Mouse (Mus musculus) testis, postnatal 14 days (tissue): ENCODE data around the gene Slc16a11.
"Not testable (repeated sequence)": the region's sequence is repeated elsewhere in the genome, so short reads cannot be mapped to it uniquely, and the experiment has no call there.

Source experiments
- DNase-seq: peaks from one replicate; pipeline ENCODE4 v3.0.0; 2021; ENCODE audit warnings: low spot score

The Slc16a11 gene

DNA sequence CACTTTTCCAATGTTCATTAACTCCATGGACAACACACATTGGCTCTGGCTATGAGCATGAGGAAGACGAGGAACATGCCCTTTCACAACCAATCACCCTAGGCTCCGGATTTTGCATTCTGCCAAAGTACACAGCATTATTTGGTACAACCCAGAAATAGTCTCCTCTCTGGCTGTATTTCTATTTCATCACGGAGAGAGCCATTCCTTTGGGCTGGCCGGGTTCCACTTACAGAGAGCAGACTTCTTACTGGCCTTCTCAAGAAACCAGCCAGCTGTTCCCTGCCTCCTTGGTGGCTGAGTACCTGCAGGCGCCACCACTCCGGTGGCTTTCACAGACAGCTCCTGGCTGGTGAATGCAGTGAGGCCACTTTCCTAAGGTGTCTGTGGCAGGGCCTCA is at the start of gene Slc16a11:
TSS of gene Slc16a11 (plus strand) at position 330 of the 400 bp plus-strand sequence.
- no peak for DNase-seq

DNA sequence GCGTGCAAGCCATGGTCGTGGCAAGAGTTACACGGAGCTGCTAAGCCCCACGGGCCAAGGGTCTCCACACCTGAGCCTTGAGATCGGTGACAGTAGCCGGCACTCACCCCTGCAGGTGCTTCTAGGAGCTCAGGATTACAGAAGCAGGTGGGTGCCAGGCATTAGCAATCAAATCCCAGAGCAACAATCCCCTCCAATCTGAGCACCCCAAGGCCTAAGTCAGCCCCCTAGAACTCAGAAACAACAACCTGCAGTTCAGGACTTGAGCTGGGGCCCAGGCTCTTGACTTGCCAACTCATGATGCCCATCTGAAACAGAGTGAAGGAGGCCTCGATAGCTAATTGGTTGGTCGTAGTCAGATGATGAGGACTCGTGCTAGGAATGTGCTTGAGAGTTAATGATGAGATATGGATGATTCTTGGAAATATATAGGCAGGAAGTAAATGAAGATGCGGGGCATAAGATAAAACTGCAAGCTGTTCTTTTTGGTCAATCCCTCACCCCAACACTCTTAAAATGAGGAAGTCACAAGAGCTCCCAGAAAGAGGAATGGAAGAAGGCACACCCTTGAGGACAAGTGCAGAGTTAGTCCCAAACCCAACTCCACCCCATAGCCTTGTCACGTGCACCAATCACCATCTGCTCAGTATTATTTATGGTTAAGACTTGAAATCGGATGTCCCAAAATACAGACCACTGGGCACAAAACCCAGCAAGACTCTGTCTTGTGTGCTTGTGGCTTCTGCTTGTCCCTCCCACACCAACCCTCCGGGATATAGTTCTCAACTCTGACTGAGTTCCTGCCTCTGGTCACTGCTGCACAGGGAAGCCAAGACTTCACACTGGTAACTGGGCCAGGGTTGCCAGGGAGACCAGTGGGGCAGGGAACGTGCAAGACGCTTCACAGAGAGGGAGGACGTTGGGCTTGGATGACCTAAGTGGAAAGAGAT is 46.3 kb upstream of the Slc16a11 start:
- no peak for DNase-seq

DNA sequence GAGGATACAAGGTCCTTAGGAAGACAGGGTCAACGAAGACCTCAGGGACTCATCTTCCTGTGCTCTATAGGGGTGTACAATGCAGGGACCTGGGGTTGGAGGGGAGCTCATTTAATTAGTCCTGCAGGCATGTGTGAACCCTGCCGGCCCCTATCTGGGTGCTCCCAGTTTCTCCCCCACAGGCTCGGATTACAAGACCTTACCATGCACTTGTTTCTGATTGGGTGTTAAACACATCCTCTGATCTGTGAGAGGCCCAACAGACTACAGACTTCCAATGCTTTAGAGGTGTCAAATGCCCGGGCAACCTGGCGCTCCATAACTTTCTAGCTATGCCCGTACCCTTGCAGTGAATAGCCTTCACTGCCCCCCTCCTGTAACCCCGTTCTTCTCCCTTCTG is 44.4 kb upstream of the Slc16a11 start:
- no peak for DNase-seq

DNA sequence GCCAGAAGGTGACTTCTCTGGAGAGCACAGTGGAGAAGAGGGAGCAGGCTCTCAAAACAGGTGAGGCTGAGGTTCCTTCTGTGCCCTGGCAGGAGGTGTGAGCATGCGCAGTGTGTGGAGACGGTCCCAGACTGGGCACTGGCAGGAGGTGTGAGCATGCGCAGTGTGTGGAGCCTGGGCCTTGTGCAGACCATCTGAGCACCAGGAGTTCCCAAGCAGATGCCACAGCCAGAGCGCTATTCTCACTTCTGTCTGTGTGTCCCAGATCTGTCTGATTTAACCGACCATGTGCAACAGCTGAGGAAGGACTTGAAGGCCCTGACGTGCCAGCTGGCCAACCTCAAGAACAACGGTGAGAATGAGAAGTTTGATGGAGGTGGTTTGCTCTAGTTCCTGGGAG is 43.1 kb upstream of the Slc16a11 start:
- DNase-seq = not testable (repeated sequence)

DNA sequence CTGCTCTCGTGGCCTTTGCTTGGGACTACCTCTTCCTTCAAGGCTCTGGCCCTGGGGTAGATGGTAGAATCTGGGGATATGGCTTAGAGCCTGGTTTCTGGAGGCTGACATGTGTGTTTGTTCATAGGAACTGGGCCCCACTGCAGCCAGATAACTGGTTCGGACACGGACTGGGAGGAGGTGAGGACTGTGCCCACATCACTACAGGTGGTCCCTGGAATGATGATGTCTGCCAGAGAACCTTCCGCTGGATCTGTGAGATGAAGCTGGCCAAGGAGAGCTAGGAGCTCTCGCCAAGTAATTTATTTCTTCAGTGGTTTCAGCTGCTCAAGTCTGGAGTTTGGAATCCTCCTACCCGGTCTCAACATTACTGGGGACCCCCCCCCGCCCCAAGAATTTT is 42.3 kb upstream of the Slc16a11 start:
- DNase-seq = no peak

DNA sequence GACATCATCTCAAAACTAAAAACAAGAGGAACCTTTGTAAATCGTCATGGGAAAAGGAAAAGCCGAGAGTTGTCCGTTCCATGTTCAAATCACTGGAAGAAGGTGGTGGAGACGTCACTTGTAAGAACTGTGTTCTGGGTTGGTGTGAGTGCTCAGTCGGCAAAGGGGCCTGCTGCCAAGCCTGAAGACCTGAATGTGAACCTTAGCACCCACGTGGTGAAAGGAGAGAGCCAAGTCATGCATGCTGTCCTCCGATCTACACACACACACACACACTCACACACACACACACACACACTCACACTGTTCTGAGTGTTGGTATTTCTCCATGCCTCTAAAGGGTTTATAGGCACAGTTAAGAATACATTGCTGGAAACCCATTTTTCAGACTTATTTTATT is 41.4 kb upstream of the Slc16a11 start:
- no peak for DNase-seq

DNA sequence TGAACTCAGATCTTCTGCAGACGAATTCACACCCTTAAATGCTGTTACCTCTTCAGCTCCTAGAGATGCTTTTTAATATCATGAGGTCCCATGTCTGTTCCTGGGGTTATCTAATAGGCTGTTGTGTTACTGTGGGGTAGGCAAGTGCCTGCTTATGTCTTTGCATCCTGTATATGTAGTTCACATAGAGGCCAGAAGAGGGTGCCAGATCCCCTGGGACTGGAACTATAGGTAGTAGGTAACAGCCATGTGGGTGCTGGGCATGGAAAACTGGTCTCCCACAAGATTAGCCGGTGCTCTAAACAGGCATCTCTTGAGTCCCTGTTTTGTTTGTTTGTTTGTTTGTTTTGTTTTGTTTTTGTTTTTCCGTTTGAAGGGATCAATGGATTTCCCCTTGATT is 40.7 kb upstream of the Slc16a11 start:
- no peak for DNase-seq

DNA sequence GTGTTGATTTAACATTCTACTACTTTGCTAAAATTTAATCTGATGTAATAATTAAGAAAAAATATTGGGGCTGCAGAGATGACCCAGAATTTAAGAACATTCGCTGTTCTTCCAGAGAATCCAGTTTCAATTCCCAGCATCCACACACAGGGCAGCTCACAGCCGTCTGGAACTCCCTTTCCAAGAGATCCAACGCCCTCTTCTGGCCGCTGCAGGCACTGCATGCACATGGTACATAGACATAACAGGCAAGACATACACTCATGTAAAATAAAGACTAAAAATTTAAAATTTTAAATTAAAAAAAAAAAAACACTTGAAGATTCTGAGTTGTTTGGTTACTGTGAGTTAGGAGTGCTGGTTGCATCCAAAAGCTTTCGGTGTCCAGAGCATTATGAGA is 40.3 kb upstream of the Slc16a11 start:
- DNase-seq = peak; percentile 75

DNA sequence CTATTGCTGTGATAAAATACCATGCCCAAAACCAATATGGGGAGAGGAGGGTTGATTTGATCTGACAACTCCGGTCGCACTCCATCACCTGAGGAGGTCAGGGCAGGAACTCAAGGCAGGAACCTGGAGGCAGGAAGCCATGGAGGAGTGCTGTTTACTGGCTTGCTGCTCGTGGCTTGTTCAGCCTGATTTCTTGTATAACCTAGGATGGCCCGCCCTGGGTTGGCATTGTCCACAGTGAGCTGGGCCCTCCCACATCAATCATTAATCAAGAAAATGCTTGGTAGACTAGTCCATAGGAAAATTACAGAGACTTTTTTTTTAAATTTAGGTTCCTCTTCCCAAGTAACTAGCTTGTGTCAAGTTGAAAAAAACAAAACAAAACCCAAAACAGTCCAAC is 38.1 kb upstream of the Slc16a11 start:
- no peak for DNase-seq

DNA sequence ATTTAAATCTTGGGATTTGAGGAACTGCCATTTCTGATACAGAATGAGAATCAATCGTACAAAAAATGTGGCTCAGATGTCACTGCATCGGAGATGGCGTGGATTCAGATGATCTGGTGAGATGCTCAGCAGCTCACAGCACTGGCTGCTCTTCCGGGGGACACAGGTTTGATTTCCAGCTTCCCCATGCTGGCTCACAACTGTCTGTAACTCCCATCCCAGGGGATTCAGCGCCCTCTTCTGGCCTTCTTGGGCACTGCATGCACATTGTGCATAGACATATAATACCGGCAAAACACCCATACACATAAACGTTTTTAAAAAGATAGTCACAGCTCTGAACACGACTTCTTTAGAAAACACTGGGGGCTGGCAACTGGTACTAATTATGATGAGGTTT is 34.9 kb upstream of the Slc16a11 start:
- DNase-seq = peak; percentile 48

DNA sequence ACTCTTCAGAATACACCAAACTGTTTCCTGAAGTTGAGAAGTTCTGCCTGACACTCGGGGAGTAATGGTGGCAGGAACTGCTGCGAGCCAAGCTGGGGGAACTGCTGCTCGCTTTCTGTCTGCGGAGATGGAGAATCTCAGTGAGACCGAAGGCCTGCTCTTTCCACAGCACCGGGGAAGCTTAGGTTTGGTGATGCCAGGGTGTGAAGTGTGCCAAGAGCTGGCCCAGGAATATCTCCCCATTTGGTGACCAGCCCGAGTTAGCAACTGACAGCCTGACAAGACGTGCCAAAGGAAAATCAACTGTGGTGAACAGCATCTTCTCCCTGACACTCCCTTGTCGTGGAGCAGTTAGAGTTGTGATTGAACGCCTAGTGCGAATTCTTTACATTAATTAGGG is 34.2 kb upstream of the Slc16a11 start:
- no peak for DNase-seq

DNA sequence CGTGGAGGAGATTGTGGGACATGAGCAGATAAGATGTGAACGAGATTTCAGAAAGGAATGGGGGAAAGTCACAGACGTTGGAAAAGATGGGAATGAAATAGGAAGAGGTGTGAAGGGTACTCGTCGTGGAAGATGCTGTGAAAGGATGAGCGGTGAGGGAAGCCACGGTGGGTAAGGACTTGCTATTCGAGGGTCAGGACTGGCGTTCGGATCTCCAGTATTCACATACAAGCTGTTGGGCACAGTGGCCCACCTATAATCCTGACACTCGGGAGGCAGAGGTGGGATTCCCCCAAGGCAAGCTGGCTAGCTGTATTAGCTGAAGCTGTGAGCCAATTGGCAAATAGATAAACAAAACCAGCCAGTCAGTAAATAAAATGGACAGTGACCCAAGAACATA is 33.8 kb upstream of the Slc16a11 start:
- DNase-seq = no peak

DNA sequence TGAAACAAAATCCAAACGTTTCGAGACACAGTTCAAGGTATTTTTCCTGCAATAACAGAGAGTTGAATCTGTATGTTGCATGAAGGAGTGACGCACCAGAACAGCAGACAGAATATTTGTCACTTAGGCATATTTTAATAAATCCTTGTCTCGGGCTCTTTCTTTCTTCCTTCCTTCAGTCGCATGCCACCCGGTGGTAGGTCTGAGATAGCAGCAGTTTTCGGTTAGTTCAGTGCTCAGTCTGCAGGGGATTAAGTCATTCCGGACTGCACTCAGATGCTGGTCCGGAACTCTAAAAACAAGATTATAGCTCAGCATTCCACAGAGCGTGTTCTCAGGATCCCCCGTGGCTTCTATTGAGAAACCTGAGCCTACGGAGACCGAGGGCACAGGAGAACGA is 33.2 kb upstream of the Slc16a11 start:
- DNase-seq = no peak

DNA sequence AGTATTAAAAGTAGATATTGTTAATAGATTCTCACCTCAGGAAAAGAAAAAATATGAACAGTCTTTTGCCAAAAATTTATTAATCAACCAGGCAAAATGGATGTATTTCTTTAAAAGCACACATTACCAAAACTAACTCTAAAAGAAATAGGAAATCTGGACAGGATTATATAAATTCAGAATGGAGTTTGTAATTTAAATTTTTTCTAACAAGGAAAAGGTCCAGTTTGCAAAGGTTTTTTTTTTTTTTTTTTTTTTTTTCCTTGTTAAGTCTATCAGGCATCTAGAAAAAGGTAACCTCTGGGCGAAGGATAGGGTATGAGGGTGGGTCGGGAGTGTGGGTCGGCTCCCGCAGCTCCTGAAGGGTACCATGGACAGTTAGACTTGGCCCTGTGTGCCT is 32.1 kb upstream of the Slc16a11 start:
- DNase-seq = no peak

DNA sequence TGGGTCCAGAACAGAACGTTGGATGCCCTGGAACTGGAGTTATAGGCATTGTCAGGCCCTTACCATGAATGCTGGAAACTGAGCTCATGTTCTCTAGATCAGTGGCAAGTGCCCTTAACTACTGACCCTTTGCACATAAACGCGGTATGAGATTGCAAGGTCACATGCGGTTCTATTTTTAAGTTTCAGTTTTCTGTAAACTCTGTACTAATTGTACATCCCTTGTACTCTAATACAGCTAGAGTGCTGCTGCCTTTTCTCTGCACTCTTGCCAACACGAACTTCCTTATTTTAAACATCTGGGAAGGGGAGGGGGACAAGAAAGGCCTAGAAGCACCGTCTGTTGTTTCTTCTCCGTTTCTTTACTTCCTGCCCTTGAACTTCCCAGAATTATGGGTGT is 27.4 kb upstream of the Slc16a11 start:
- no peak for DNase-seq

DNA sequence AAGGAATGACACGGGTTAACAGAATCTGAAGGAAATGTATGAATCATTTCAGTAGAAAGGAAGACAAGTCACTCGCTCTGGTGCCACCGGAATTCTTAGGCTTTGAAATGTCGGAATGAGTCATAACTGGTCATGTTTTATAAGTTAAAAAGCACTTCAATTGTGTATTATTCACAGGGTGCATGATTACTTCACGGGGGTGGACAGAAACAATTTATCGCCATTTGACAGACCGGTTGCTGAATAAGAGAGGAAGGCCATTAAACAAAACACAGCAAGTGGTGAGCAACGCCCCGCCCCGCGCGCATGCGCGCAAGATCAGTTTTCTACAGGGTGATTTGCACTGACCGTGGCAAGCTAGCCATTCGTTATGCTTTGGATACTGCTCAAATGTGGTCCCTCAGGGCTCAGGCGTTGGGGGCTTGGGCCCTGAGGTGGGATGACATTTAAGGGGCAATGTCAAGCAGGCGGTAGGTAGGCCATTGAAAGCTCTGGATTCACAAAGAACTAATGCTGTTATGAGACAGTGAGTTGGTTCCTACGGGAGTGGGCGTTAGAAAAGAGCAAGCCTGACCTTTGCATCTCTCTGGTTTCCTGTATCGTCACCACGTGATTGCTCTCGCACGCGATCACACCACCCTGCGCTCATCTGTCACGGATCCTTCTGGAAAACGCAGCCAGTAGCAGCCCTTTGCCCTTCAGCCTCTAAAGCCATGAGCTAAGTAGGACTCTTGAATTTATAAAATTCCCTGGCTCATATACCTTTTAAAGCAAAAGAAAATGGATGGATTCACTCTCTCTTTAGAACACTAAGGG is 23.0 kb upstream of the Slc16a11 start:
- no peak for DNase-seq

DNA sequence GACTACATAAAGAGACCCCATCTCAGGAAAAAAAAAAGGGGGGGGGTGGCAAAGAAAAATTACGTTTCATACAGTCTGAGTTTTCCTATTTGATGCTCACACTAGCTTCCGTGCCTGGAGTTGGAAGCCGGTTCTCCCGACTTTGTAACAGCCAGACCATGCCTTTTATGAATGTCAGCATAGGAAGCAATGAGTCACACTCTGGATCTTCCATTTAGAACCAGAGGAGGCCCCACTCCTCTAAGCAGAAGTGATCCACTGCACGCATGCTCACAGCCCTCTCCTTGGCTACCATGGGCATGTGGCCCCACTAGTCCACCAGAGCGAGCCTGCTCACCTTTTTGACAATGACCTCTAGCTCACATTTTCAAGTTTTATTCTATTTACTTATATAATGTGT is 21.4 kb upstream of the Slc16a11 start:
- no peak for DNase-seq

DNA sequence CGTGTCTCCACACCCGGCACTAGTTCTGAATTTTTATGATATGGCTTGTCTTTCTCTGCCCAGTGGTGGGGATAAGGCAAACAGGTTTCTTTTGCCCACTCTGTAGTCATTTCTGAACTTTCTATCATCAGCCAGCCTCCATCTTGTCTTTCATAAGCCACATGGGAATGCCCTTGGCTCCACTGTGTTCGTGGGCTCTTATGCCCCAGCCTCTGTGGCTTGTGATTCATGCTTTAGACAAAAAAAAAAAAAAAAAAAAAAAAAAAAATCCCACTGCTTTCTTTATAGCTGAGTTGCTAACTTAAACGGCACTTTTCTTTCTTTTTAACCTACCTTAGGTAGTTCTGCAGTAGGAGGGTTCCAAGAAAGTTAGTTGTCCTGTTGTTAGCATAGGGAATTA is 20.4 kb upstream of the Slc16a11 start:
- no peak for DNase-seq

DNA sequence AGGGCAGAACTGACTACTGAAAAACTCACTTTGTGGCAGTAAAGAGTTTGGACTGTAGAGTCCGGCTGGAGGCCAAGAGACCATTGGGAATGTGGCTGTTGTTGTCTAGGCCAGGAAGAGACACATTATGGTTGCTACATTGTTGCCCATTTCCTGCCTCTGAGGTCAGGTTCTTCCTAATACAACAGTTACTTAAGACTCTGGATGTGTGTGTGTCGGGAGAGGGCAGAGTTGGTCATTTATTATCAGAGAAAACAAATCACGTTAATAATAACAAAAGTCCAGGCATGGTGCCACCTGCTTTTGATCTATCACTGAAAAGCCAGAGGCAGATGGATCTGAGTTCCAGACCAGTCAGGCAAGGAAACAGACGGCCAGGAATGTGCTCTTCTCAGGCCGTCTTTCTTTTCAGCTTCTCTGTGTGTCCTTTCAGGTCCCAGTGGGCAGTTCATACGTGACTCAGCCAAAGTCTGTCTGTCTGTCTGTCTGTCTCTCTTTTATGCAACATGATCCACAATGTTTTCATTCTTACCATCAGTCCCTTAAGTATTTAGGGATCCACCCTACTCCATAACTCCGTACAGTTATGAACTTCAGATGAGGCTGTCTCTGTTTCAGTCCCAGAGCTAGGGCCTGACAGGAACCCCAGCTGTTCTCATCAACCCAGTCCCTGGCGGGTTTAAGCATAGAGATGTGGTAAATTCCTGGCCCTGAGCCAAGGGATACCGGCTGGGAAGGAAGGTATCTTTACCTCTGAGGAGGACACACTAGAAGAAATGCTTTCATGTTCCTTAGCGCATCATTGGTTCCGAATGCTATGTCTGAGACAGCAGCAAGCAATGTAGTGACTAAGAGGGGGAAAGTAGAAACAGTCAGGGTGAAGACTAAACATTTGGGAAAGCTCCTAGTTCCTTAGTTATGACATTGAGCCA is 18.9 kb upstream of the Slc16a11 start:
- DNase-seq = peak; percentile 77

DNA sequence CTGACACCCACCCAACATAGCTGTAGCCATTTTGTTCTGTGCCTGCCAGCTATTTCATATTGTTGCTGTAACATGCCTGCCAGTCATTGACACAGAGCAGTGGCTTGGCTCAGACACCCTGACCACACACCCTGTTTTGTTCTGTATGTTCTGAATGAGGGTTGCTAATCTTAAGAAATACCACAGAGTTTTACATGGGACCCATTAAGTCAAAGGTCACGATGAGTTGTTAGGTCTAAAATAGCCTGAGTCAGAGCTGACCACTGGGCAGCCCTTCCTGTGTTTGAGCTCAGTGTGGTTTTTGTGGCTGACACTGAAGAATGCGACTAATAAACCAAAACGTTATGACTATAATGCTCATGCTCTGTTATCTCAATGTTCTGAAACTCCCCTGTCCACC is 14.2 kb upstream of the Slc16a11 start:
- DNase-seq = no peak

DNA sequence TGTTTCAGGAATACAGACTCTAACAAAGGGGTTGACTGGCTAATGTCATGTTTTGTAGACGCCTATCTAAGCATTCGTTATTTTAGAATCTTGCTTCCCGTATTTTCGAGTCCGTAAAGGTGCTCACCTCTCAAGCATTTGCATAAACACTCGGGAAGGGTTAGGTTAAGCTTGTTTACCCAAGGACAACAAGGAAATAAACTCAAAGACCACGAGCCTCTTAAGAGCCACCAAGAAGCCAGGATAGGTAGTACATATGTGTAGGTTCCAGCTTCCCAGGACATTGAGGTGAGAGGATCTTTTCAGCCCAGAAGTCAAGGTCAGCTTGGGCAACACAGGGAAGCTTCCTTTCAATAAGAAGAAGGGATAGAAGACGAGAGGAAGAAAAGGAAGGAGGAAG is 13.4 kb upstream of the Slc16a11 start:
- no peak for DNase-seq

DNA sequence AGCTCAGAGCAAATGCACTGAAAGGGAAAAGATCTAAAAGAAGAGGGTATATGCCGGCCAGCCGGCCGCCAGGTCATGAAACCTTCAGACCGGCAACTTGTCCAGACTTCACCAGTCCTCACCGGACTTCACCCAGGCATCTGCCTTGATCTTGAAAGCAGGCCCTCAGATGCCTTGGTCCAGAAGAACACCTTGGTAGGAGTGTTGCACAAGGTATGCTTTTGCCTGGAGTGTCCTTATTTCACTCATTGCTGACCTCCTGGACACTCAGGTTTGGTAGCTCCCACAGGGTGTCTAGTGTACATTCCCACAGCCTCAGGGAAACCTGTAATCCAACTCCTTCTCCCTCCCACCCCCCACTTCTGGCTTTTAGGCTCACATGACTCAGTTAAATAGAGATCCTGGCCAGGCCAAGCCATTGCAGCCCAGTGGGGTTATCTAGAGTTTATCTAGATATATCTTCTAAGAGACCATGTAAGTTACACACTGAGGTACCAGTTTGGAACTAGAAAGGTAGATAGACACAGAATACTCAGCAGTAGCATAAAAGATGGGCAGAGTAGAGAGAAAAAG is 12.4 kb upstream of the Slc16a11 start:
- DNase-seq = no peak
